Mouse (Mus musculus) retina, postnatal 1 day (tissue): ENCODE data around the gene Tapbp.

Experiments used
- DNase-seq: peaks from one replicate; pipeline ENCODE4 v3.0.0-alpha.2; 2012

The Tapbp gene

DNA sequence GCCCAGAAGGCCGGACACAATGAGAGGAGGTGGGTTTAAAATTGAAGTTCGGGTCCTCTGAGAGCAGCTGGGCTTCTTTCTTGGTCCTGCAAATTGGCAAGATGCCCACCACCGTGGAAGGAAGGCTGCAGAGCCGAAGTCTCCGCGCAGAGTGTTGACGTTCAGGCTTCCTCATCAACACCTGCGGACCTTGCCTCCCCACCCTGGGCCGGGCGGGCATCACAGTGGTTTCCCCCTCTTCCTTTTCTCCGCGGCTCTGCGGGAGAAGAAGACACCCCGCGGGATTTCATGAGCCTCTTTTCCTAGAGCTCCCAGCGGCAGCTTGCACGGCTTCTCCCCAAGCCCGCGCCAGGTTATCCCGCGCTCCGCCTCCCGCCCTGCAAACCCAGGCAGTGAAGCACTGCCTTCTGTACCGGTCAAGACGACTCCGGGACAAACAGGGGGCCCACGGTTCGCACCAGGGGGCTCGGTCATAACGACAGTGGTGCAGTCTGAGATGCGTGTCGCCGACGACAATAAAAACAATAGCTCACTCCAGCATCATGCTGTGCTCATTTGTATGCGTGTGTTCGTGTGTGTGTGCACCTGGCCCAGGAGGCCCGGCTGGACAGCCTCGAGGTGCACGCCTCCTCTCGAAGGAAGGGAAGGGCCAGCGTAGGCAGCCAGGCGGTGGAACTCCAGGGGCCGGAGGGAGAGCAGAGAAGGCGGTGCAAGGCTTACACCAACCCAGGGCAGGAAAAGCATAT is 7.2 kb upstream of the Tapbp start:
- DNase-seq, result peak; percentile 53

DNA sequence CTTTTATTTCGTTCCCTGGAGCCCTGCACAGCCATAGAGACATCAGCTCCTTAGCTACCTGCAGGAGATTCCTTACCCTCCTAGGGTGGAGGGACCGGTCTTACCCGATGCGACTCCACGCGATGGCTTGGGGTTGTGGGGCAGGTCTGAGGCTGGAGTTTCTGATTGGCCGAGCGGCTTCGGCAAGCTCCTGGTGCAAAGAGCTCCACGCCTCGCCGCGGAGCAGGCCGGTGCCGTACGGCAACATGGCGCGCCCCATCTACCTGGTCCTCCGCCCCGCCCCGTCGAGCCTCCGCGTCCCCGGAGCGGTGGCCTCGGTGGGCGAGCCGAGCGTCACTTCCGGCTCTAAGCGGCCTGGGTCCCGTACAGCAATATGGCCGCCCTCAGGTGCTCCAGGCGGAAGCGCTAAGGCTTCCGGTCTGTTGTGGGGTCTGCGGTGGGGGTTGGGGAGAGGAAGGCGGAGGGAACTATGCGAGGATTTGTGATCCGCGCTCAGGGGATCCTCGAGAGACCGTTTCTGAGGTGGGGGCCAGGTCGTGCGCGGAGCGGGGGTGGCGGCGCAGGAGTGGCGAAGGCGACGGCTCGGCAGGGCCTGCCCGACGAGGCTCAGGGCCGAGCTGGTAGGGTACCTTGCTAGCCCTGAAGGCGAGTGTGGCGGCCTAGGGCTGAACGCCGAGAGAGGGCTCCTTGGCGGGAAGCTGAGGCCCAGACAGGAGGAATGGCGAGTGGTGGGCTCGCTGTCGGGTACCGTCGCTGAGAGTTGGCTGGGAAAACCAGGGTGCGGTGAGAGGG is 6.4 kb upstream of the Tapbp start, which contains the start of gene Daxx:
TSS of gene Daxx (plus strand) at position 338 of the 792 bp plus-strand sequence.
- DNase-seq, result peak; percentile 99

DNA sequence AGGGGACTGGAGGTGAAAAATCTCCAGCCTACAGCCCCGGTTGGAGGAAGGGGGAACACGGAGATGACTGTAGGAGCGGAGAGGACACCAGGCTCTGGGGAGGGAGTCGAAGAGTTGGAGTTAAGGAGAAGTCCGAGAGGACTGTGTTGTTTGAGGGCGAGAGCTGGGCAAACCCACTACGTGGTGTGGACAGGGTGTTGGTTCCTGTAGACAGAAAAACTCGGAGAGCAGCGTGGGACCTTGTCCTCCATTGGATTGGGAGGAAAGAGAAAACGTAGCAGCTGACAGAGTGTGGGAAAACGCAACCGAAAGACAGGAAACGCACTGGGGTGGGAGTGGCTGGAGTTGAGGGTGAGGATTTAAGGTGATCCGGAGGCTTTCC is 5.8 kb upstream of the Tapbp start:
- DNase-seq, result no peak

DNA sequence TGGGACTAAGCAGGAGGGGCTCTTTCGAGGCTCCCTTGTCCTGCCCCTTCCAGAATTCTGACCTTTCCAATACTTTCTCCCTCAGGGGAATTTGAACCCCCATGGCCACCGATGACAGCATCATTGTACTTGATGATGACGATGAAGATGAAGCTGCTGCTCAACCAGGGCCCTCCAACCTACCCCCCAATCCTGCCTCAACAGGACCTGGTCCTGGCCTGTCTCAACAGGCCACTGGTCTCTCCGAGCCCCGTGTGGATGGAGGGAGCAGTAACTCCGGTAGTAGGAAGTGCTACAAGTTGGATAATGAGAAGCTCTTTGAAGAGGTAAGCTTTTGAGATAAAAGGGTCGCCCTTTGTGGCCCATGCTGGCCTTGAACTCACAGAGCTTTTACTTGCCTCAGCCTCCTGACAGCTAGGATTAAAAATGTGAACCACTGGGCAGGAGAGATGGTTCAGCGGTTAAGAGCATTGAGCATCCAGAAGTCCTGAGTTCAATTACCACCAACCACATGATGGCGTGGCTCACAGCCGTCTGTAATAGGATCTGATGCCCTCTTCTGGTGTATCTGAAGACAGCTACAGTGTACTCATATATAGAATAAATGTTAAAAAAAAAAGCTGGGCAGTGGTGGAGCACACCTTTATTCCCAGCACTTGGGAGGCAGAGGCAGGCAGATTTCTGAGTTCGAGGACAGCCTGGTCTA is 5.2 kb upstream of the Tapbp start:
- DNase-seq, result no peak

DNA sequence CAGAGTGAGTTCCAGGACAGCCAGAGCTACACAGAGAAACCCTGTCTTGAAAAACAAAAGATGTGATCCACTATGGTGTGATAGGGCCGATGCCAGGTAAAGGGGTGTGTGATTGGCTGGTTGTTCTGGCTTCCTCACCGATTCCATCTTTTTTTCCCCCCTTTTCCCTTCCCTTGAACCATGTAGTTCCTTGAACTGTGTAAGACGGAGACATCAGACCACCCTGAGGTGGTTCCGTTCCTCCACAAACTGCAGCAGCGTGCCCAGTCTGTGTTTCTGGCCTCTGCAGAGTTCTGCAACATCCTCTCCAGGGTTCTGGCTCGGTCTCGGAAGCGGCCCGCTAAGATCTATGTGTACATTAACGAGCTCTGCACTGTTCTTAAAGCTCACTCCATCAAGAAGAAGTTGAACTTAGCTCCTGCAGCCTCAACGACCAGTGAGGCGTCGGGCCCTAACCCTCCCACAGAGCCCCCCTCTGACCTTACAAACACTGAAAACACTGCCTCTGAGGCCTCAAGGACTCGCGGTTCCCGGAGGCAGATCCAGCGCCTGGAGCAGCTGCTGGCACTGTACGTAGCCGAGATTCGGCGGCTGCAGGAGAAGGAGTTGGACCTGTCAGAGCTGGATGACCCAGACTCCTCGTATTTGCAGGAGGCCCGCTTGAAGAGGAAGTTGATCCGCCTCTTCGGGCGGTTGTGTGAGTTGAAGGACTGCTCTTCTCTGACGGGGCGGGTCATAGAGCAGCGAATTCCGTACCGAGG is 4.5 kb upstream of the Tapbp start:
- DNase-seq, result no peak

DNA sequence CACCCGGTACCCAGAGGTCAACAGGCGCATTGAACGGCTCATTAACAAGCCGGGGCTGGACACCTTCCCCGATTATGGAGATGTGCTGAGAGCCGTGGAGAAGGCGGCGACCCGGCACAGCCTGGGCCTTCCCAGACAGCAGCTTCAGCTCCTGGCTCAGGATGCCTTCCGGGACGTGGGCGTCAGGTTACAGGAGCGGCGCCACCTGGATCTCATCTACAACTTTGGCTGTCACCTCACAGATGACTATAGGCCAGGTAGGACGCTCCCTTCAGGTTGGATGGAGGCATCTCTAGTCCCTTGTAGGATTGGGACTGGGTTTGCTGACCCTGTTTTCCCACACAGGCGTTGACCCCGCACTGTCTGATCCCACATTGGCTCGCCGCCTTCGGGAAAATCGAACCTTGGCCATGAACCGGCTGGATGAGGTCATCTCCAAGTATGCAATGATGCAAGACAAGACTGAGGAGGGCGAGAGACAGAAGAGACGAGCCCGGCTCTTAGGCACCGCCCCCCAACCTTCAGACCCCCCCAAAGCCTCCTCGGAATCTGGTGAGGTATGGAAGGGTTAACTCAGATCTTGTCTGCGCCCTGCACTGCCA is 3.8 kb upstream of the Tapbp start:
- no peak for DNase-seq

DNA sequence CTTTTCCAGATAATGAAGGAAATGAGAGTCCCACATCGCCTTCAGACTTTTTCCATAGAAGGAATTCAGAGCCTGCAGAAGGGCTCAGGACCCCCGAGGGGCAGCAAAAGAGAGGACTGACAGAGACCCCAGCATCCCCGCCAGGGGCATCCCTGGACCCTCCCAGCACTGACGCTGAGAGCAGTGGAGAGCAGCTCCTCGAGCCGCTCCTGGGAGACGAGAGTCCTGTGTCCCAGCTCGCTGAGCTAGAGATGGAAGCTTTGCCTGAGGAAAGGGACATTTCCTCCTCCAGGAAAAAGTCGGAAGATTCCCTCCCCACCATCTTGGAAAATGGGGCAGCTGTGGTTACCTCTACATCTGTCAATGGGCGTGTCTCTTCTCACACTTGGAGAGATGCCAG is 2.4 kb upstream of the Tapbp start:
- DNase-seq, result no peak

DNA sequence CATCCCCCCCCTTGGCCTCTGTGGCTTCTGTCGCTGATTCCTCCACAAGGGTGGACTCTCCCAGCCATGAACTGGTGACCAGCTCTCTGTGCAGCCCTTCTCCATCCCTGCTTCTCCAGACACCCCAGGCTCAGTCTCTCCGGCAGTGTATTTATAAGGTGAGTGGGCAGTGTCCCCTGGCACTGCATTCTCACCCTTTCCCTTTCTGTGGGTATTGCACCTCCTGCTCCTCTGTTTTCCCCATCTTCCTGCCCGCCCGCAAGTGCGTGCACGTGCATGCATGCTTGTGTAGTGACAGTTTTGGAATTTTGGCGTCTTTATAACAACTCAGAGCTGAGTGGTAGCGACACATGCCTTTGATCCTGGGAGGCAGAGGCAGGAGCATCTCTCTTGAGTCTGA is 1.8 kb upstream of the Tapbp start:
- no peak for DNase-seq

DNA sequence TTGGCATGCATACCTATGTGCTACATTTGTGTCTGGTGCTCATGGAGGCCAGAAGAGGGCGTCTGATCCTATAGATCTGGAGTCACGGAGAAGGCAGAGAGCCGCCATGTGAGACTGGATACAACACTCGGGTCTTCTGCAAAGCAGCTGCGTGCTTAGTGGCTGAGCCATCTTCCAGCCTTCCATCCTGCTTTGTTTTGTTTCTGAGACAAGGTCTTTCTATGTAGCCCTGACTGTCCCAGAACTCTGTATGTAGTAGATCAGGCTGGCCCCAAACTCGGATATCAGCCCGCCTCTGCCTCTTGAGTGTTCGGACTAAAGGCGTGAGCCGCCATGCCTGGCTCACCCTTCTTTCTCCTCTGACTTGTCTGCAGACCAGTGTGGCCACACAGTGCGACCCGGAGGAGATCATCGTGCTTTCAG is 719 bp upstream of the Tapbp start:
- peak; percentile 36 for DNase-seq

DNA sequence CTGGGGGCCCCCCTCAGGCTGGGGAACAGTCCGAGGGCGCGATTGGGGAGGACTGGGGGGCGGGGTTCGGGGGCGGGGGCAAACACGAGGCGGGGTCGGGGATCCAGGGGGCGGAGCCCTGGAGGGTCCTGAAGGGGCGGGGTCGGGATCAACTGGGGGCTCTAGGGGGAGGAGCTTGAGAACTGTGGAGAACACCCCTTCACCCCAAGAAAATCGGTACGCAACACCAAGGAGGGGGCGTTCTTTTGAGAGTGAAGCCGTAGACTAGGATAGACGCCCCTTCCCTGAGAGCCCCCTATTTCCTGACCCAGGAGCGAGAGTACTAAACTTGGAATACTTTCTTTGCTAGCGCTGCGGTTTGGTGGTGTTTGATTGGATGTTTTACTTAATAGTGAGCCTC is 595 bp downstream of the Tapbp start:
- DNase-seq, result no peak

DNA sequence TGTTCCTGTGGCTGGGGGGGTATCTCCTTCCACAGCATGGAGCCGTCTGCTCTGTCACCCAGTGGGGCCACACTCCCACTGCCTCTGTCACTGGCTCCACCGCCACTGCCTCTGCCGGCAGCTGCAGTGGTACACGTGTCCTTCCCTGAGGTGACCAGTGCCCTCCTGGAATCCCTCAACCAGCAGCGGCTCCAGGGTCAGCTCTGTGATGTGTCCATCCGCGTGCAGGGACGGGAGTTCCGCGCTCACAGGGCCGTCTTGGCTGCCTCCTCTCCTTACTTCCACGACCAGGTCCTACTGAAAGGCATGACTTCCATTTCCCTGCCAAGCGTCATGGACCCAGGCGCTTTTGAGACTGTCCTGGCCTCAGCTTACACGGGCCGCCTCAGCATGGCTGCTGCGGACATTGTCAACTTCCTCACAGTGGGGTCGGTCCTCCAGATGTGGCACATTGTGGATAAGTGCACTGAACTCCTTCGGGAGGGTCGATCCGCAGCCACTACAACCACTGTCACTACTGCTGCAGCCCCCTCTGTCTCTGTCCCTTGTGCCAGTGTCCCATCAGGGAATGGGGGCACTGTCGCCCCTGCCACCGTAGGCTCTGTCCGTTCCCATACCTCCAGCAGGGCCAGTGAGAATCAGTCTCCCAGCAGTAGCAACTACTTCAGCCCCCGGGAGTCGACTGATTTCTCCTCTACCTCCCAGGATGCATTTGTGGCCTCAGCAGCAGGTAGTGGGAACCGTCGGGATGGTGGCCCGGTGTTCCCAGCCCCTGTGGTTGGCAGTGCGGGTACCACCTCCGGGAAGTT is 1.4 kb downstream of the Tapbp start:
- peak; percentile 21 for DNase-seq

DNA sequence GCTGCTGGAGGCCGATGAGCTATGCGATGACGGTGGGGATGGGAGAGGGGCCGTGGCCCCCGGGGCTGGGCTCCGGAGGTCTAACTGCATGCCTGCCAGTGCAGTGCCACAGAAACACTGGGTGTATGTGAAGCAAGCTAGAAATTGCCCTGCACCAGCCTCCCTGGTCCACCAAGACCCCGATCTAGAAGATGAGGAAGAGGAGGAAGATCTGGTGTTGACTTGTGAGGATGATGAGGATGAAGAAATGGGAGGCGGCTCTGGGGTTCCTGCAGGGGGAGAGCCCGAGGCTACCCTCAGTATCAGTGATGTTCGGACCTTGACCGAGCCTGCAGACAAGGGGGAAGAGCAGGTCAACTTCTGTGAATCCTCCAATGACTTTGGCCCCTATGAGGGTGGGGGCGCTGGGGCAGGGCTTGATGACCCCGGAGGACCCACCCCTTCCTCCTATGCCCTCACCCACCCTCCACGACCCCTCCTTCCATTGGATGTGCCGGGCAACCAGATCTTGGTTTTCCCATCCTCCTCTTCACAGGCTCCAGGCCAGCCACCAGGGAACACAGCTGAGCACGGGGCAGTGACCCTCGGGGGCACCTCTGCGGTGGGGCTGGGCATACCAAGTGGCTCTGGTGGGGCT is 2.1 kb downstream of the Tapbp start:
- DNase-seq, result no peak

DNA sequence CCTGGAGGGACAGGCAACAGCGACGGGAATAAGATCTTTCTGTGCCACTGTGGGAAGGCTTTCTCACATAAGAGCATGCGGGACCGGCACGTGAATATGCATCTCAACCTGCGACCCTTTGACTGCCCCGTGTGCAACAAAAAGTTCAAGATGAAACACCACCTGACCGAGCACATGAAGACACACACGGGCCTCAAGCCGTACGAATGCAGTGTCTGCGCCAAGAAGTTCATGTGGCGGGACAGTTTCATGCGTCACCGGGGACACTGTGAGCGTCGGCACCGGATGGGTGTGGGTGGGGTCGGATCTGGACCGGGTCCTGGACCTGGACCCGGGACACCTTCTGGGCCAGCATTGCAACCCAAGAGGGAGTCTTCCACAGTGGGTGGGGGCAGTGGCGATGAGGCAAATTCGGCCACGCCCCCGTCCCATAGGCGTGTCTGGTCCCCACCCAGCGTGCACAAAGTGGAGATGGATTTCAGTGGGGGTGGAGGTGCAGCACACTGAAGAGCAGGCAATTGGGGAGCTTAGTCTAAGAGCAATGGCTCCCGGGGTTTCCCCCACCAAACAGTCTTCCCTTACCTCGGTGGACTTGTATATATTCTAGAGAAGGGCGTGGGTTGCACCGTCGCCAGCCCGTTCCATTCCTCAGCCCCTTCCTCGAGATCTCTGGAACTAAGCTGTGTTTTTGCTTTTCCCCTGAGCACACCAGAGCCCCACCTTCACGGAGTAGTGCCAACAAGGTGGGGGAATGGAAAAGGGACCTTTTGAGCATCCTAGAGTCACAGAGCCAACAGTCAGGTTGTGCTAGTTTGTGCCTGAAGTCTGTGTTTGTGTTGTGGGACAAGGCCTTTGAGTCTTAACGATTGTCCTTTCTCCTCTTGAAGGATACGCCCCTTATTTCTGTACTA is 2.8 kb downstream of the Tapbp start:
- no peak for DNase-seq

DNA sequence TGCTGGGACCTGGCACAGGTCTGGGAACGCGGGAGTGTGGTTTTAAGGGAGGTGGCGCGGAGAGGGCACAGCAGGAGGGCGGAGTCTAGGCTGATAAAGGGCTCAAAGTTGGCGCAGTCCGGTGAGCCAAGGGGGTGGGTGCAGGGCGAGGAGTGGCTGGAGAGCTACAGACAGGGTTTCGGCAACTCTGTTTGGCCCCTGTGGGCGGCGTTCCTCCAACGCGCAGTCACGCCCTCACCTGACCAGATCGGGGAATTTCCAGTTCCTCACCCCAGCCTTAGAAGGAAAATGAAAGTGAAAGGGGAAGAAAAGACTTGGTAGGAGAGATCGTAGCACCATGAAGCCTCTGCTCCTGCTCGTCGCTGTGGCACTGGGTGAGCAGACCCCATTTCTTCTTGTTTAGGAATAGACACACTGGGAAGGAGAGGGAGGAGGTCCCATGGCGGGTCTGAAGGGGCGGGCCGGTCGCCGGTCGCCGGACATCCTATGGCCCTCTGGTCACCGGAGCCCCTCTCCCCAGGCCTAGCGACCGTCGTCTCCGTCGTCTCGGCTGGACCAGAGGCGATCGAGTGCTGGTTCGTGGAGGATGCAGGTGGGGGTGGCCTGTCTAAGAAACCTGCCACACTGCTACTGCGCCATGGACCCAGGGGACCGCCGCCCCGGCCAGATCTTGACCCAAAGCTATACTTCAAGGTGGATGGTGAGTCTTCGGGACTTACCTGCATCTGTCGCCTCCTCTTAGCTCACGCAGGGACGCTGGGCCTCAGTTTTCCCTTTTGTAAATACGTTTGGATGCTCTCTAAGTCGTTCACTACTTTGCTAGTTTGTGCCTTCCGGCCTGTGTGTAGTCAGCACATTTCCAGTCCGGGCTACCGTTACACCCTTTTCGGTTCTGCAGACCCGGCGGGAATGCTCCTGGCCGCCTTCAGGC is 3.9 kb downstream of the Tapbp start:
- DNase-seq, result peak; percentile 46

DNA sequence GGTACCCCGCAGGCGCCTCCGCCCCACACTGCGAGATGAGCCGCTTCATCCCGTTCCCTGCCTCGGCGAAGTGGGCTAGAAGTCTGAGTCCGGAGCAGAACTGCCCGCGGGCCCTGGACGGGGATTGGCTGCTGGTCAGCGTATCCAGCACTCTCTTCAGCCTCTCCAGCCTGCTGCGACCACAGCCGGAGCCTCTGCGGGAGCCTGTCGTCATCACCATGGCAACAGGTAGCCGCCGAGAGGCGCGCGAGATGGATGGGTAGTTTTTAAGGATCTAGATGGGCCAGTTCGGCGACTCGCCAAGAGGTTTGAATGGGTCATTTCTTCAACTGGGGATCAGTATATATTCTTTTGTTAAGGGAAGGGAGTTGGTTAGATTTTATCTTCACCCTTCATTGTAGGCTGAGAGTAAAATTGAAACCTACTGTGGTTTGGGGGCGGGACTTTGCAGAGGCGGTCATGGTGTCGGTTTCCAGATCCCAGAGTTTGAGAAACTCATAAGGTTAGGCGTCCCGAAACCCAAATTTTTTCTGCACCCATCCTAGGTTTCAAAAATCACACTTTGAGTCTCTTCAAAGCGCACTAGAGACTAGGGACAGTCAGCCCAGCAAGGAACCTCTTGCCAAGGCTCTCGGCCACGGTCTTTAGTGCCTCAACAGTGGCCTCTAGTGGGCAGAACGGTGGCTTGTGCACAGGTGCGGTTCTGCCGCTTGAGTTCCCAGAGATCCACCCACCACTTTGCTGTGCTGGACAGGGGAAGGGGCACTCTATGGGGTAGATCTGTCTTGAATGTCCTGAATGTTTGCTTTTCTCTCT is 4.8 kb downstream of the Tapbp start:
- peak; percentile 89 for DNase-seq

DNA sequence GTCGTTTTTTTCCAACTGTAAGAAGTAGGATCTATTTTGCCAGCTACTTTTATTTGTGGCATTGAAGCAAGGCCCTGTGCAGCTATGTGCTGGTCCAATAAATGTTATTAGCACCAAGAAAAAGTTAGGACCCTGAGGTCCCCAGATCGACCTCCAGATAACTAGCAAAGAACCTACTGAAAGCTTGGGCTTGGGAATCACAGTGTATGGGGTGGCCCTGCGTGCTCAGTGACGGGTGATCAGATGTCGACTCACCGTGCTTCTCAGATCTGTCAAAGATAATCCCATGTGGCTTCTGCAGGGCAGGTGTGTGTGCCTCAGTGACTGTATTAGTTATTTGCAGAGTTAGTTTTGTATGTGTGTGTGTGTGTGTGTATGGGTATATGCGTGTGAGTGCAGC is 5.7 kb downstream of the Tapbp start:
- no peak for DNase-seq

DNA sequence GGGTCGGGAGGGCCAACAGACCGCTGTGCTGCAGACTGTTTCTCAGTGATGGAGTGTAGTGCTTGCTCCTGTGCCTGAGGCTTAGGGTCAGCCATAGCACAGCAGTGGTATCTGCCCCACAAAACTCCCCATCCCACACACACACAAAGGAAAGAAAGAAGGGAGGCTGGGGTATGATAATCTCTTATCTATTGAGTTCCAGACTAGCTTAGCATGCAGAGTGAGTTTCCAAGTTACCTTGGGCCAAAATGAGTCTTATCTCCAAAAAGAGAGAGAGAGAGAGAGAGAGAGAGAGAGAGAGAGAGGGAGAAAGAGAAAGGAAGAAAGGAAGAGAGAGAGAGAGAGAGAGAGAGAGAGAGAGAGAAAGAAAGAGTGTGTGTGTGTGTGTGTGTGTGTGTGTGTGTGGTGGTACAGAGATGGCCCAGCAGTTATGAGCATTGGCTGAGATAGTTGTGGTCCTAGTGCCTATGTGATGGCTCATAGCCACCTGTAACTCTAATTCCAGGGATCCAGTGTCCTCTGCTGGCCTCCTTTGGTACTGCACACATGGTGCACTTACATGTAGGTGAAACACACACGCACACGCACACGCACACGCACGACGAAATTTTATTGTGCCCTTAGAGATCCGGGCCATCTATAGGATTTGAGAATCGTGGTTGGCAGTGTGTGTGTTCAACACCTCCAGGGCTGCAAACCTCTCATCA is 9.0 kb downstream of the Tapbp start:
- peak; percentile 53 for DNase-seq
